Mouse (Mus musculus): ENCODE data around the gene Slc22a14. TPM values are rescaled to one million over a fixed set of nuclear protein-coding genes. Genes with fewer than 3 reads are reported as not detected.
A peak's percentile ranks its signal among the peaks of the same experiment; 100 is the strongest.
"Not testable (repeated sequence)": the region's sequence is repeated elsewhere in the genome, so short reads cannot be mapped to it uniquely, and the experiment has no call there.

Gene Slc22a14
- polyA plus RNA-seq, 1 experiment from 2014 or later, result not detected

- H3K27ac ChIP-seq (replicated peaks; ENCODE audit: low read depth, low read length); H3K27me3 ChIP-seq (ENCODE audit: control insufficient read depth, insufficient read depth, low read length); H3K9ac ChIP-seq (ENCODE audit: low read length); H3K9me3 ChIP-seq (ENCODE audit: control insufficient read depth, low read length); H3K4me1 ChIP-seq (ENCODE audit: control insufficient read depth, insufficient read depth, low read length); H3K36me3 ChIP-seq (ENCODE audit: control insufficient read depth, insufficient read depth, low read length); H3K4me2 ChIP-seq (ENCODE audit: low read depth, severe bottlenecking); DNase-seq (ENCODE audit: low spot score); H3K4me3 ChIP-seq (ENCODE audit: low read depth, low read length); ATAC-seq (ENCODE audit: insufficient number of reproducible peaks, low FRiP score, low TSS enrichment, low read depth): not testable (repeated sequence)
- WGBS, result 74% methylated on average over 4 of the region's 4 CpGs
These were observed 5.4 kb upstream of the Slc22a14 start for GRCm38 (mm10) chr9:119370770-119371169.

GRCm38 (mm10) chr9:119368367-119368766 is 3.0 kb upstream of the Slc22a14 start:
- ATAC-seq (ENCODE audit: insufficient number of reproducible peaks, low FRiP score, low TSS enrichment, low read depth), result no peak
- Histone ChIP-seq H3K4me3 (ENCODE audit: low read depth, low read length) (no peak overlapping the region), H3K9ac (ENCODE audit: low read length) (no peak overlapping the region), H3K27me3 (ENCODE audit: control insufficient read depth, insufficient read depth, low read length) (no peaks in the 10 kb centered on the region), H3K36me3 (ENCODE audit: control insufficient read depth, insufficient read depth, low read length) (no peaks in the 10 kb centered on the region), H3K4me1 (ENCODE audit: control insufficient read depth, insufficient read depth, low read length) (no peaks in the 10 kb centered on the region), H3K27ac (replicated peaks; ENCODE audit: low read depth, low read length) (no peak overlapping the region), H3K4me2 (ENCODE audit: low read depth, severe bottlenecking) (no peak overlapping the region), H3K9me3 (ENCODE audit: control insufficient read depth, low read length) (no peaks in the 10 kb centered on the region)
- 95% methylated on average over 3 of the region's 3 CpGs for WGBS
- DNase-seq (ENCODE audit: low spot score), result no peak

DNA sequence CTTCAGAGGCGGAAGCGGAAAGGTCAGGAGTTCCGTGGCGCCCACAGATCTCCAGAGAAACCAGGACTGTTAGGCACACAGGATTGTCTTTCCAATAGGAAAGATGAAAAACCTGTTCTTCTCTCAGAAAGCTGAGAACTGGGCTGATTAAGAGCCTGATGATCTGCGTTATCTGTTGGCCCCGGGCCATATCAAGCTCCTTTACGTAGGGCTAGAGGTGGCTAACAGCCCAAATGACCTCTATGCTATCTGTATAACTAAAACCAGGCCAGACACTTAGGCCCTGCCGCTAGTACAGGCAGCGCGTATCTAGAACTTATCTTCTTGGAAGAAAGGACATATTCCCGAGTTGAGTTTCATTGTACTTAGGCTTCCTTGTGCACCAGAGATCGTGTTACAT is 2.1 kb downstream of the Slc22a14 start:
- Histone ChIP-seq H3K4me2 (ENCODE audit: low read depth, severe bottlenecking) (no peak overlapping the region), H3K27ac (replicated peaks; ENCODE audit: low read depth, low read length) (no peak overlapping the region), H3K27me3 (ENCODE audit: control insufficient read depth, insufficient read depth, low read length) (no peaks in the 10 kb centered on the region), H3K36me3 (ENCODE audit: control insufficient read depth, insufficient read depth, low read length) (no peaks in the 10 kb centered on the region), H3K4me1 (ENCODE audit: control insufficient read depth, insufficient read depth, low read length) (no peaks in the 10 kb centered on the region), H3K4me3 (ENCODE audit: low read depth, low read length) (no peak overlapping the region), H3K9ac (ENCODE audit: low read length) (no peak overlapping the region), H3K9me3 (ENCODE audit: control insufficient read depth, low read length) (no peaks in the 10 kb centered on the region)
- DNase-seq (ENCODE audit: low spot score), result no peak
- no peak for ATAC-seq (ENCODE audit: insufficient number of reproducible peaks, low FRiP score, low TSS enrichment, low read depth)
- WGBS, result 90% methylated on average over 12 of the region's 12 CpGs

DNA sequence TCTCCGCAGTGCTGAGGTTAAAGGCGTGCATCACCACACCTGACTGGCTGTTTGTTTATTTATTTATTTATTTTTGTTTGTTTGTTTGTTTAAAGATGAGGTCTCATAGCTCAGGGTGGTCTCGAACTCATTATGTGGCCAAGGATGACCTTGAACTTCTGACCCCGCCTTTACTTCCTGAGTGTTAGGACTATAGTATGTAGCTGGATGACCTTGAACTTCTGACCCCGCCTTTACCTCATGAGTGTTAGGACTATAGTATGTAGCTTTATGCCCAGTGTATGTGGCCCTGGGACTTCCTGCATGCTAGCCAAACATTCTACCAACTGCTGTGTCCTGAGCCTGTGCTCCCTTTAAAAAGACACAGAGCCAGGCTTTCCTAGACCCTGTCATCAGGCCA is 3.9 kb downstream of the Slc22a14 start:
- WGBS, result 91% methylated on average over 5 of the region's 5 CpGs
- H3K36me3 ChIP-seq (ENCODE audit: control insufficient read depth, insufficient read depth, low read length), result no peaks in the 10 kb centered on the region

DNA sequence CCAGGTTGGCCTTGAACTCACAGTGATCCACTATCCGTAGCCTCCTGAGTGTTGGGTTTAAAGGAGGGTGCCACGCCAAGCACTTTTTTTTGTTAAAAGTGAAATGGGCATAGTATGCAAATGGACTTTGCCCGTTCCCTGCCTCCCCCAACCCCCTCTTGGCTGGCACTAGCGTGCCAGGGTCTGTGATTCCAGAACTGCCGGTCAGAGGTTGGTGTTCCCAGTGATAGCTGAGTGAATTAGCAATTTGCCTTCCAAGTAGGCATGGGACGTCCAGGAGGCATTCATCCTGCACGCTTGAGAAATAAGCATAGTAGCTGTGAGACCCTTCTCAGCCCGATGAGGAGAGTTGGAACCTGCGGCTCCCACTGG is 7.3 kb downstream of the Slc22a14 start:
- H3K36me3 ChIP-seq (ENCODE audit: control insufficient read depth, insufficient read depth, low read length), result no peaks in the 10 kb centered on the region
- H3K9ac ChIP-seq (ENCODE audit: low read length), result peak overlapping the region; percentile 80
- DNase-seq (ENCODE audit: low spot score), result peak; percentile 30
- H3K4me2 ChIP-seq (ENCODE audit: low read depth, severe bottlenecking), result peak overlapping the region; percentile 81
- H3K4me3 ChIP-seq (ENCODE audit: low read depth, low read length), result peak overlapping the region; percentile 70
- no peaks in the 10 kb centered on the region for H3K27me3 ChIP-seq (ENCODE audit: control insufficient read depth, insufficient read depth, low read length)
- H3K27ac ChIP-seq (replicated peaks; ENCODE audit: low read depth, low read length), result no peak overlapping the region
- no peak for ATAC-seq (ENCODE audit: insufficient number of reproducible peaks, low FRiP score, low TSS enrichment, low read depth)
- H3K4me1 ChIP-seq (ENCODE audit: control insufficient read depth, insufficient read depth, low read length), result no peaks in the 10 kb centered on the region
- H3K9me3 ChIP-seq (ENCODE audit: control insufficient read depth, low read length), result no peaks in the 10 kb centered on the region
- 46% methylated on average over 9 of the region's 9 CpGs for WGBS

More for the DNA sequence above, 3.9 kb downstream of the Slc22a14 start:
- Histone ChIP-seq H3K9ac (ENCODE audit: low read length) (no peak overlapping the region), H3K27ac (replicated peaks; ENCODE audit: low read depth, low read length) (no peak overlapping the region), H3K27me3 (ENCODE audit: control insufficient read depth, insufficient read depth, low read length) (no peaks in the 10 kb centered on the region), H3K4me2 (ENCODE audit: low read depth, severe bottlenecking) (no peak overlapping the region), H3K4me3 (ENCODE audit: low read depth, low read length) (no peak overlapping the region), H3K9me3 (ENCODE audit: control insufficient read depth, low read length) (no peaks in the 10 kb centered on the region), H3K4me1 (ENCODE audit: control insufficient read depth, insufficient read depth, low read length) (no peaks in the 10 kb centered on the region)
- DNase-seq (ENCODE audit: low spot score) (no peak), ATAC-seq (ENCODE audit: insufficient number of reproducible peaks, low FRiP score, low TSS enrichment, low read depth) (no peak)

DNA sequence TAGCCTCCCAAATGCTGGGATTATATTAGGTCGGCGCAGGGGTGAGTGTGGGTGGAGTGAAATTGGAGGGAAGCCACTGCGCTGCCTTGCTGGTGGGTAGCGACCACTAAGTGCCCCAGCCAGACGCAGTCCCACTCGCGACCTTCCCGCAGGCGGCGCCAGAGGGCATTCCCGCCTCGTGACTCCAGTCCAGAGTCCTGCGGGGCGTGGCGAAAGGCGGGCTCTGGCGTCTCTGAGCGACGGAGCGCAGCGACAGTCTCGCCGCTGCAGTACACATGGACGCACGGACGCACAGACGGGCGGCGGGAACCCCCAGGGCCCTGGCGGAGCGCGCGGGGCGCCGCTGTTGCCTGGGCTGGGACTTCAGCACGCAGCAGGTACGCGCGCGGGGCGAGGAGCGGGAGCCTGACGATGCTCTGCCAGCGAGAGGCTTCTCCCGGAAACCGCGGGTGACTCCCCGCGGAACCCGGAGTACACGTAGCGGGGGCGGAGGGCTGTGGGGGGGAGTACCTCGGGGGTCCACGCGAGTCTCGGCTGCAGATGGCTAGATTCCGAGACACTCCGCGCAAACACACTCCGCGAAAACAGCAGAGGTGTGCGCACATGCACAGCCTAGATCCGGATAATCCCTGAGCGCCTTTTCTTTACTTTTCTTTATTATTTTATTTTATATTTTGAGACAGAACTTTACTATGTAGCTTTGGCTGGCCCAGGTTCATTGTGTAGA is 7.9 kb downstream of the Slc22a14 start, which contains the start of gene Xylb:
Gene Xylb (plus strand): TSS at position 51 of the 727 bp plus-strand sequence.
- Histone ChIP-seq H3K4me1 (ENCODE audit: control insufficient read depth, insufficient read depth, low read length) (no peaks in the 10 kb centered on the region), H3K27ac (replicated peaks; ENCODE audit: low read depth, low read length) (no peak within 1 kb of the TSS), H3K27me3 (ENCODE audit: control insufficient read depth, insufficient read depth, low read length) (no peaks in the 10 kb centered on the region), H3K4me2 (ENCODE audit: low read depth, severe bottlenecking) (peak within 1 kb of the TSS; percentile 81), H3K9me3 (ENCODE audit: control insufficient read depth, low read length) (no peaks in the 10 kb centered on the region), H3K9ac (ENCODE audit: low read length) (peak within 1 kb of the TSS; percentile 80), H3K4me3 (ENCODE audit: low read depth, low read length) (peak within 1 kb of the TSS; percentile 70), H3K36me3 (ENCODE audit: control insufficient read depth, insufficient read depth, low read length) (no peaks in the 10 kb centered on the region)
- peak; percentile 95 for DNase-seq (ENCODE audit: low spot score)
- WGBS, result 3% methylated on average over 63 of the region's 65 CpGs
- ATAC-seq (ENCODE audit: insufficient number of reproducible peaks, low FRiP score, low TSS enrichment, low read depth), result peak; percentile 78

- no peak overlapping the region for H3K27ac ChIP-seq (replicated peaks; ENCODE audit: low read depth, low read length)
- 77% methylated on average over 6 of the region's 6 CpGs for WGBS
These were observed 9.4 kb downstream of the Slc22a14 start for GRCm38 (mm10) chr9:119355943-119356342.

GRCm38 (mm10) chr9:119353926-119354325 is 11.4 kb downstream of the Slc22a14 start:
- H3K4me1 ChIP-seq (ENCODE audit: control insufficient read depth, insufficient read depth, low read length), result no peaks in the 10 kb centered on the region
- no peak overlapping the region for H3K4me3 ChIP-seq (ENCODE audit: low read depth, low read length)
- H3K27me3 ChIP-seq (ENCODE audit: control insufficient read depth, insufficient read depth, low read length), result no peaks in the 10 kb centered on the region
- peaks cover 2% of the 10 kb centered on the region; the same call in 1 of the 2 replicates for H3K36me3 ChIP-seq (ENCODE audit: control insufficient read depth, insufficient read depth, low read length)
- ATAC-seq (ENCODE audit: insufficient number of reproducible peaks, low FRiP score, low TSS enrichment, low read depth) (no peak), DNase-seq (ENCODE audit: low spot score) (no peak)
- no peaks in the 10 kb centered on the region for H3K9me3 ChIP-seq (ENCODE audit: control insufficient read depth, low read length)
- no peak overlapping the region for H3K9ac ChIP-seq (ENCODE audit: low read length)
- H3K4me2 ChIP-seq (ENCODE audit: low read depth, severe bottlenecking), result no peak overlapping the region
- 83% methylated on average over 6 of the region's 6 CpGs for WGBS
- no peak overlapping the region for H3K27ac ChIP-seq (replicated peaks; ENCODE audit: low read depth, low read length)

More at GRCm38 (mm10) chr9:119355943-119356342, 9.4 kb downstream of the Slc22a14 start:
- ATAC-seq (ENCODE audit: insufficient number of reproducible peaks, low FRiP score, low TSS enrichment, low read depth), result no peak
- no peaks in the 10 kb centered on the region for H3K27me3 ChIP-seq (ENCODE audit: control insufficient read depth, insufficient read depth, low read length)
- H3K4me1 ChIP-seq (ENCODE audit: control insufficient read depth, insufficient read depth, low read length), result no peaks in the 10 kb centered on the region
- no peaks in the 10 kb centered on the region; the same call in 1 of the 2 replicates for H3K36me3 ChIP-seq (ENCODE audit: control insufficient read depth, insufficient read depth, low read length)
- no peak for DNase-seq (ENCODE audit: low spot score)
- H3K4me3 ChIP-seq (ENCODE audit: low read depth, low read length), result no peak overlapping the region
- no peak overlapping the region for H3K4me2 ChIP-seq (ENCODE audit: low read depth, severe bottlenecking)
- no peak overlapping the region for H3K9ac ChIP-seq (ENCODE audit: low read length)
- no peaks in the 10 kb centered on the region for H3K9me3 ChIP-seq (ENCODE audit: control insufficient read depth, low read length)

Measured in limb, embryonic 11.5 days (tissue).